Mouse (Mus musculus) small intestine, adult 2 months (tissue): Measurements from ENCODE around the gene Trmt13. TPM values are rescaled to one million over a fixed set of nuclear protein-coding genes. Genes with fewer than 3 reads are reported as not detected.
"Not testable (repeated sequence)": the region's sequence is repeated elsewhere in the genome, so short reads cannot be mapped to it uniquely, and the experiment has no call there.

Experiments used
- H3K27ac ChIP-seq: fragments of 200-500 bp; 2 replicates; pipeline ENCODE4 v1.5.1; 2012; ENCODE audit warnings: low read depth, low read length, control low read depth, inconsistent platforms; ENCODE audit not compliant: insufficient read depth
- H3K27me3 ChIP-seq: fragments of 200-500 bp; 2 replicates; pipeline ENCODE4 v1.6.1; 2012; ENCODE audit warnings: mild to moderate bottlenecking, moderate library complexity, low read length, inconsistent platforms; ENCODE audit not compliant: control insufficient read depth, insufficient read depth
- H3K36me3 ChIP-seq: fragments of 200-500 bp; 2 replicates; pipeline ENCODE4 v1.6.1; 2012; ENCODE audit warnings: mild to moderate bottlenecking, low read length, control low read depth, inconsistent platforms; ENCODE audit not compliant: control insufficient read depth, insufficient read depth
- H3K4me1 ChIP-seq: fragments of 200-500 bp; 2 replicates; pipeline ENCODE4 v1.6.1; 2012; ENCODE audit warnings: low read length, inconsistent platforms, mixed read lengths; ENCODE audit not compliant: control insufficient read depth, insufficient read depth, insufficient read length
- H3K4me3 ChIP-seq: fragments of 200-500 bp; 2 replicates; pipeline ENCODE4 v1.5.1; 2012; ENCODE audit warnings: low read depth, mild to moderate bottlenecking, control low read depth, inconsistent platforms, low read length, moderate library complexity
- CTCF ChIP-seq: fragments of 200-500 bp; IDR thresholded peaks from 2 replicates; pipeline ENCODE4 v1.5.1; 2012; ENCODE audit warnings: low read depth, mild to moderate bottlenecking, control low read depth, inconsistent platforms, low read length, moderate library complexity, mixed read lengths; ENCODE audit not compliant: insufficient replicate concordance, insufficient read length; ENCODE audit errors: extremely low read depth
- POLR2A ChIP-seq: fragments of 200-500 bp; IDR thresholded peaks from 2 replicates; pipeline ENCODE4 v1.6.1; 2012; ENCODE audit warnings: low read depth, mild to moderate bottlenecking, control low read depth, inconsistent platforms, low read length, moderate library complexity
- WGBS: fragments of 180-500 bp; shearing (Covaris S2); methylation state at CpG from one replicate; pipeline ENCODE4 v1.1.7; 2018; 5-methylcytosine and 5-hydroxymethylcytosine counted together
- polyA plus RNA-seq: library from polyadenylated mRNA; depleted of rRNA; stranded (reverse); fragments of >200 nt; gene quantifications from 2 replicates; pipeline ENCODE4 v1.2.3, GENCODE M21; 2012

Gene Trmt13
- polyA plus RNA-seq, 1 experiment, result 1.2 TPM

DNA sequence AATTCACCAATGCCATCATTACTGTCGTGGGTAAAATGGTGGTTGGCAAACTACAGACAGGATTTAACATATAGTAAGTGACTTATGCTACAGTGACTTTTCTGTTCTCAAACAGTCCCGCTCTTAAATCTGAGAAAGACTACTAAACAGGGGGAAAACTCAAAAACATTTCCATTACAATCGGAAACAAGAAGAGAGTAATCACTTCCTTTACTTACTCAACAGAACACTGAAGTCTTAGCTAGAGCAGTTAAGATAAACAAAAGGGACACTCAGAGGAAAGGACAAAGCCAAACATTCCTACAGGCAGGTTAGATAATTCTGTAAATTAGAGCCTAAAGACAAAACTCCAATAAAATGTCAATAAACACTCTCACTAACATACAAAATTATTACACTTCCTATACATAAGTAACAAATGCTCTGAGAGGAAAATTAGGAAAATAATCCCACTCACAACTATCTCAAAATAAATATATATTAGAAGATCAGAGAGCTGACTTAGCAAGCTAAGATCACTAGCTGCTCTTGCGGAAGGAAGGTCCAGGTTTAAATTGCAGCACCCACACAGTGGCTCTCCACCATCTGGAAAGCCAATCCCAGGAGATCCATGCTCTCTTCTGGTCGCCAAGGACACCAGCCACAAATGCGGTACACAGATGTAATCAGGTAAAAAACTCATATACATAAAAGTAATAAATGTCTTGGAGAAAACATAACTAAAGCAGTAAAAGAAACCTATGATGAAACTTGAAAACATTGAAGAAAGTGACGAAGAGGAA, 42.0 kb upstream of the Trmt13 start:
- TF ChIP-seq CTCF (no peak), POLR2A (no peak)
- peaks cover 10% of the 10 kb centered on the region; the same call in 1 of the 2 replicates for H3K4me1 ChIP-seq
- H3K4me3 ChIP-seq, result no peak overlapping the region
- H3K36me3 ChIP-seq, result peaks cover 1% of the 10 kb centered on the region; the same call in 1 of the 2 replicates
- 75% methylated on average over 7 of the region's 7 CpGs for WGBS
- H3K27me3 ChIP-seq, result no peaks in the 10 kb centered on the region
- no peak overlapping the region for H3K27ac ChIP-seq

DNA sequence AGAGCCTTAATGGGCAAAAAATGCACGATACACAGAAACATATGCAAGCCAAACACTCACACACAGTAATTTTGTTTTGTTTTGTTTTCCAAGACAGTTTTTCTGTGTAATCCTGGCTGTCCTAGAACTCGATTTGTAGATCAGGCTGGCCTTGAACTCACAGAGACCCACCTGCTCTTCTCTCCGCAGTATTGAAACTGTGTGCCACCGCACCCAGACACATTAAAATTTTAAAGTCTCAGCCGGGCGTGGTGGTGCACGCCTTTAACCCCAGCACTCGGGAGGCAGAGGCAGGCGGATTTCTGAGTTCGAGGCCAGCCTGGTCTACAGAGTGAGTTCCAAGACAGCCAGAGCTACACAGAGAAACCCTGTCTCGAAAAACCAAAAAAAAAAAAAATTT, 39.7 kb upstream of the Trmt13 start:
- not testable (repeated sequence) for H3K27ac ChIP-seq, H3K4me3 ChIP-seq, H3K27me3 ChIP-seq, H3K36me3 ChIP-seq, H3K4me1 ChIP-seq
- WGBS, result 86% methylated on average over 11 of the region's 11 CpGs

- 56% methylated on average over 5 of the region's 5 CpGs for whole genome bisulfite sequencing
- TF ChIP-seq POLR2A (no peak), CTCF (no peak)
- peaks cover 8% of the 10 kb centered on the region for H3K36me3 ChIP-seq
- no peaks in the 10 kb centered on the region for H3K4me1 ChIP-seq
- H3K27ac ChIP-seq, result no peak overlapping the region
- no peak overlapping the region for H3K4me3 ChIP-seq
- no peaks in the 10 kb centered on the region for H3K27me3 ChIP-seq
Observed at GRCm38 (mm10) chr3:116653278-116653945, 39.0 kb upstream of the Trmt13 start.

DNA sequence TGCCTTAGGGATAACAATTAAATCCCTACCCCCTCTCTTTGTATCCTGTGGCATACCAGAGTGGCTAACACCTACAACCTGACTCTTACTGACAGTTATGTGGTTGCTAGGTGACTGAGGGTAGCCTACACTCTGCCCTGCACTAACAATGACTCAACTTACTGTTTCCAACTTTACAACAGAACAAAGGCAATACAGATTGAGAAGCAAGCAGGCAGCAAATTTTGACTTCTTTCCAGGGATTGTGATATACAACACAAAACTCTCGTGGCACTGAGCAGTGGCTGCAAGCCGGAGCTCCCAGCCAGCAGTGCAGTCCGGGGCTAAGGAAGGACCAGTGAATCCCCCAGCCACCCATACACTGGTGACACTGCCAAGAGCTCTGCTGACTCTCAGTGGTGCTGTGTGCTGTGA, 37.7 kb upstream of the Trmt13 start:
- H3K36me3 ChIP-seq, result peaks cover 13% of the 10 kb centered on the region
- no peak overlapping the region for H3K4me3 ChIP-seq
- no peaks in the 10 kb centered on the region for H3K27me3 ChIP-seq
- no peak overlapping the region for H3K27ac ChIP-seq
- no peaks in the 10 kb centered on the region for H3K4me1 ChIP-seq
- no peak for TF ChIP-seq POLR2A
- no peak for TF ChIP-seq CTCF
- 47% methylated on average over 3 of the region's 3 CpGs for WGBS

- Histone ChIP-seq H3K36me3 (peaks cover 18% of the 10 kb centered on the region), H3K27me3 (no peaks in the 10 kb centered on the region), H3K4me1 (no peaks in the 10 kb centered on the region), H3K4me3 (no peak overlapping the region), H3K27ac (no peak overlapping the region)
- TF ChIP-seq POLR2A, result no peak
- no peak for TF ChIP-seq CTCF
- 93% methylated on average over 9 of the region's 9 CpGs for WGBS
Observed at GRCm38 (mm10) chr3:116650698-116651097, 36.3 kb upstream of the Trmt13 start.

GRCm38 (mm10) chr3:116648805-116649204, 34.4 kb upstream of the Trmt13 start:
- Histone ChIP-seq H3K36me3 (peaks cover 27% of the 10 kb centered on the region), H3K27me3 (no peaks in the 10 kb centered on the region), H3K27ac (no peak overlapping the region), H3K4me3 (no peak overlapping the region), H3K4me1 (no peaks in the 10 kb centered on the region)
- TF ChIP-seq POLR2A (no peak), CTCF (no peak)
- 92% methylated on average over 7 of the region's 7 CpGs for WGBS

- no peak for TF ChIP-seq CTCF
- TF ChIP-seq POLR2A, result no peak
- H3K27ac ChIP-seq, result no peak overlapping the region
- H3K36me3 ChIP-seq, result peaks cover 38% of the 10 kb centered on the region
- no peaks in the 10 kb centered on the region for H3K4me1 ChIP-seq
- no peak overlapping the region for H3K4me3 ChIP-seq
- 98% methylated on average over 1 of the region's 1 CpGs for WGBS
- no peaks in the 10 kb centered on the region for H3K27me3 ChIP-seq
Observed at GRCm38 (mm10) chr3:116646387-116646786, 32.0 kb upstream of the Trmt13 start.

DNA sequence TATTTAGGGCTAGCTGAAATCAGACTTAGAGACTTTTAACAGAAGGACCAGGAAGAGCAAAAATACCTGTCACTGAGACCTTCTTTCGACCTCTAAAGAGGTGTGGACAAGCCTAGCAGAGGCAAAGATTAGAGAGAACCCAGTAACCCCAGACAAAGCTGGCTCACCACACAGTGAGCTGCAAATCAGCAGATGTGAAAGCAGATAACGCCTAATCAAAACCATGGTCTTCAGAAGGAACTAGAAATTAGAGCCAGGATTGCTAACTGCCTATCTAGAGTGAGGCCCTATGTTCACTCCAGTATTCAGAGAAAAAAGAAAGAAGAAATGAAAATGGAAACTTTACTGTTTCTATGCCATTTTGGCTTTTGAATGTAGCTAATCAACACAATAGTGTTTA, 28.0 kb upstream of the Trmt13 start:
- peaks cover 48% of the 10 kb centered on the region for H3K36me3 ChIP-seq

More for the DNA sequence above, 28.0 kb upstream of the Trmt13 start:
- no peak for TF ChIP-seq CTCF
- no peak for TF ChIP-seq POLR2A
- peaks cover 4% of the 10 kb centered on the region; the same call in 1 of the 2 replicates for H3K4me1 ChIP-seq
- no peak overlapping the region for H3K27ac ChIP-seq
- H3K27me3 ChIP-seq, result no peaks in the 10 kb centered on the region
- H3K4me3 ChIP-seq, result no peak overlapping the region
- WGBS, result 77% methylated on average over 2 of the region's 2 CpGs
